Mouse (Mus musculus): ENCODE data around the gene Doc2a.

DNA sequence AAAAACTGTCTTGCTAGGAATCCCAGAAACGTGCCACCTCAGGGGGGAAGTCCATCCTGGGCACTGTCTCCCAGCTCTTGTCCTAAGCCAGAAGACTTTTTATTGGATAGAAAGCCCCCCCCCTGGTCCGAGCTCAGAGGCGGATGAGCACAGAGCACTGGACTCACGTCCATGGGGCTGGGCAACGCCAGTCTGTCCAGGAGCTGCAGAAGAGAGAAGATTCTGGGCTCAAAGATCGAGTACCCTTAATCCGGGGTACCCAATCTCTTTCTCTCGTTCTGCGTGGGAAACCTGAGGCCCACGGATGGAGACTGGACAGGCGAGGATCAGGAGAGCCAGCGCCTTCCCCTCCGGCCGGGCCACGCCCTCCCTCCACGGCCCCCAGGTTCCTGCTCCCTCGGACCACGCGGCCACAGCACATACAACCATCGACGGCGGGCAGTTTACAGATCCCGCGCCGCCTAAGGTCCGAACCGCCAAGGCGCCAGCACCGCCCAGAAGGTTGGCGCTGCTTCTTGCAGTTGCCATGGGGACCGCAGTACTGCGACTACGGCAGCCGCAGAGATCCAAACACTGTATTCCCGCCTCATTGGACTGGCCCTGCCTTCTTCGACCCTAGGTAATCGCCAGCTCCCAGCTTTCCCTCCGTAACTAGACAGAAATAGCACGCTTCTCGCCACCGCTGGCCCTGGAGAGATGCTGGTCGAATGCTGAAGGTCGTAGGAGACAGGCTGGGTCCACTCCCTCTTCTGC is 38.3 kb upstream of the Doc2a start:
- TF ChIP-seq POLR2A (IDR thresholded peaks at IDR 0.05; ENCODE audit: insufficient read length, low read depth) (peak; percentile 80), POLR2AphosphoS2 (IDR thresholded peaks at IDR 0.05; ENCODE audit: insufficient read length, low read depth) (peak; percentile 66), TCF12 (IDR thresholded peaks at IDR 0.05; ENCODE audit: insufficient read depth, poor library complexity, severe bottlenecking) (no peak), TCF3 (IDR thresholded peaks at IDR 0.05; ENCODE audit: insufficient read length, low read depth) (no peak)

All from myocyte (in vitro differentiated cells).